Mouse (Mus musculus) MEL (cell line): ENCODE data around the gene Syt1.

ENCODE experiments used
- CTCF ChIP-seq, 3 experiments: IDR thresholded peaks in 2 of 3; conservative IDR thresholded peaks in 1 of 3; 2 replicates each; pipeline ENCODE4 v1.5.1; 2011 to 2012; ENCODE audit warnings: low read length in 3 of 3, low read depth in 2 of 3, mild to moderate bottlenecking in 2 of 3, improper control_type of control experiment in 1 of 3, inconsistent platforms in 1 of 3, mixed read lengths in 1 of 3, moderate library complexity in 1 of 3; ENCODE audit not compliant: control insufficient read depth in 1 of 3, insufficient read depth in 1 of 3, poor library complexity in 1 of 3, severe bottlenecking in 1 of 3
- EP300 ChIP-seq, 2 experiments: IDR thresholded peaks; 2 replicates each; pipeline ENCODE4 v1.6.1; 2011; ENCODE audit warnings: improper control_type of control experiment in 2 of 2, low read length in 2 of 2, low read depth in 1 of 2, mild to moderate bottlenecking in 1 of 2
- HCFC1 ChIP-seq: IDR thresholded peaks from 2 replicates; pipeline ENCODE4 v1.6.1; 2012; ENCODE audit warnings: low read depth, mild to moderate bottlenecking, inconsistent platforms, low read length, improper control_type of control experiment, moderate library complexity
- MAFK ChIP-seq: IDR thresholded peaks from 2 replicates; pipeline ENCODE4 v1.6.1; 2011; ENCODE audit warnings: low read depth, mild to moderate bottlenecking, low read length, improper control_type of control experiment, borderline replicate concordance
- NRF1 ChIP-seq: IDR thresholded peaks from 2 replicates; pipeline ENCODE4 v1.6.1; 2014; ENCODE audit warnings: low read depth, mild to moderate bottlenecking, inconsistent platforms, low read length, improper control_type of control experiment, moderate library complexity; ENCODE audit not compliant: poor library complexity, insufficient read depth, severe bottlenecking
- POLR2AphosphoS2 ChIP-seq: IDR thresholded peaks from 2 replicates; pipeline ENCODE4 v1.6.1; 2011; ENCODE audit warnings: low read length, improper control_type of control experiment
- SIN3A ChIP-seq: IDR thresholded peaks from 2 replicates; pipeline ENCODE4 v1.6.1; 2012; ENCODE audit warnings: low read length, improper control_type of control experiment, inconsistent platforms
- TAL1 ChIP-seq: IDR thresholded peaks from 2 replicates; pipeline ENCODE4 v1.6.1; 2012; ENCODE audit warnings: mild to moderate bottlenecking, inconsistent platforms, low read length, moderate library complexity, mixed read lengths

DNA sequence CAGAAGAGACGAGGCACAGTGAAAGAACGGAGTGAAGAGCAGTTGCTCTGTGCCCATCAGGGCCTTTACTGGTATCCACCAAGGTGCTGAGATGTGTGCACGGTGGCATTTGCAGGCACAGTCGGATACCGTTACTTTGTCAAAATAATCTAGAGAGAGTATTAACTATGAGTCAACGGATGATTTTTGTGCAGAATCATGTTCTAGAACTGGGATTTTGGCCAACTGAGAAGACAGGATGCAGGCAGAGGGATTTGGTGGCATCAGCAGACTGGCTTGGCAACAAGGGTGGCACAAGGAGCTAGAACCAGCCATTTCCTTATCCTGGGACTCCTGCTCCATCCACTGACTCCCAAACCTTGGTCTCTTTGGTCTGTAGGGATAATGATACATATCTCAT, 443.3 kb downstream of the Syt1 start:
- TF ChIP-seq CTCF (IDR thresholded peaks at IDR 0.05 in 2 of 3, conservative IDR thresholded peaks at IDR 0.05 in 1 of 3; ENCODE audit: control insufficient read depth in 1 of 3, insufficient read depth in 1 of 3, low read depth in 2 of 3, low read length in 3 of 3, poor library complexity in 1 of 3, severe bottlenecking in 1 of 3) (no peak), NRF1 (no peak), HCFC1 (no peak), SIN3A (no peak), TAL1 (no peak; the same call in 1 of the 2 replicates), POLR2AphosphoS2 (no peak), MAFK (no peak), EP300 (IDR thresholded peaks at IDR 0.05; ENCODE audit: low read depth in 1 of 2, low read length in 2 of 2) (no peak)
